Mouse (Mus musculus) kidney, adult 18-20 months (tissue): Measurements from ENCODE around the gene Rpf1.
A peak's percentile ranks its signal among the peaks of the same experiment; 100 is the strongest.

Experiments
- DNase-seq: peaks from one replicate; pipeline ENCODE4 v3.0.0; 2021

Gene Rpf1

DNA sequence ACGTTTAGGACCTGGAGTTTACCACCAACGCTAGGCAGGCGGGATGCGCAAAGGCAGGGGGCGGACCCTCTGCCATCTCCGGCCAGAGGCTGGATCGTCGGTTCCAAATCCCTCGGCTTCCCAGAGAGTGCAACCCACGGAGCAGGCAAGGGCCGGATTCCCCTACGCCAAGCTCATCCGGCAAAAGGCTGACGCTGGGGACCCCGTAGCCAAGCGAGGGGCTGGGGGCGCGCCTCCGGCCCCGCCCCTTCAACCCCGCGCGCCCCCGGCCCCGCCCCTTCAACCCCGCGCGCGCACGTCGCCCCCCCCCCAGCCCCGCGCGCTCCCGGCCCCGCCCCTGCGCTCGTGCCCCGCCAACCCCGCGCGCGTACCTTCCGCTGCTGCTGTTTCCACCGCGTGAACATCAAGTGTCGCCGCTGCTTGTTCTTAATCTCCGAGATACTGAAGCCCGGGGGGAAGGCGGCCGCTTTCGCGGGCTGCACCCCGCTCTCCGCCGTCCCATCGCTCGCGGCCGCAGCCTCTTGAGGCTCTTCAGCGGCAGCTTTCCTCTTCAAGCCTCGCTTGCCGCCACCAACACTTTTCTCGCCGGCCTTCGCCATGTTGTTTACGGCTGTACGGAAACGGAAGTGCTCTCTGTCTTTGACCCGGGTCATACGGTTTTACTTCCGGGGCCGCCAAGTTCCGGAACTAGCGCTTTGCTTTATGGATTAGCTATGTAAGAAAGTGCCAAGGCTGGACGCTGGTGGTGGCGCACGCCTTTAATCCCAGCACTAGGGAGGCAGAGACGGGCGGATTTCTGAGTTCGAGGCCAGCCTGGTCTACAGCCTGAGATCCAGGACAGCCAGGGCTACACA is at the start of gene Rpf1:
Rpf1 (minus strand) TSS at position 632 of the 854 bp plus-strand sequence.
- peak; percentile 92 for DNase-seq

GRCm38 (mm10) chr3:146570939-146571338 is 49.7 kb upstream of the Rpf1 start:
- DNase-seq, result no peak

GRCm38 (mm10) chr3:146570148-146570782 is 49.0 kb upstream of the Rpf1 start, which contains the start of gene Uox:
Gene Uox (plus strand): TSS chr3:146570426.
- no peak for DNase-seq

- DNase-seq, result no peak
These were observed 48.4 kb upstream of the Rpf1 start for GRCm38 (mm10) chr3:146569594-146569993.

- DNase-seq, result peak; percentile 26
These were observed 46.8 kb upstream of the Rpf1 start for GRCm38 (mm10) chr3:146567884-146568530.

DNA sequence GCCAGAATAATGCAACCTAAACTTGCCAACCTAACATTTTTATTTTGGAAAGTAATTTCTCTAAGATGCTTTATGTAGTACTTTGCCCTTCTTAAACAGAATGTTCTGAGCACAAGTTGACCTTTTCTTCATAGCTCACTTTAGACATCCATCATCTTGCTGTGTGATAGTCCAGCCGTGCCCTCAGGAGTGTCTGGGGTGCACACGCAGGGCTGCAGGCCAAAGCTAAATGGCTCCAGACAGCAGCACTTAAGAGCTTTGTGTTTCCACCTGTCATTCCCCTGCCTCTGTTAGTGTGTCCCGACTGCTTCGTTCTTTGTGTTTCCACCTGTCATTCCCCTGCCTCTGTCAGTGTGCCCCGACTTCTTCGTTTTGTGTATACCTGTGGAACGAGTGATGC is 46.1 kb upstream of the Rpf1 start:
- DNase-seq, result no peak

GRCm38 (mm10) chr3:146565065-146565411 is 43.8 kb upstream of the Rpf1 start:
- DNase-seq, result no peak

DNA sequence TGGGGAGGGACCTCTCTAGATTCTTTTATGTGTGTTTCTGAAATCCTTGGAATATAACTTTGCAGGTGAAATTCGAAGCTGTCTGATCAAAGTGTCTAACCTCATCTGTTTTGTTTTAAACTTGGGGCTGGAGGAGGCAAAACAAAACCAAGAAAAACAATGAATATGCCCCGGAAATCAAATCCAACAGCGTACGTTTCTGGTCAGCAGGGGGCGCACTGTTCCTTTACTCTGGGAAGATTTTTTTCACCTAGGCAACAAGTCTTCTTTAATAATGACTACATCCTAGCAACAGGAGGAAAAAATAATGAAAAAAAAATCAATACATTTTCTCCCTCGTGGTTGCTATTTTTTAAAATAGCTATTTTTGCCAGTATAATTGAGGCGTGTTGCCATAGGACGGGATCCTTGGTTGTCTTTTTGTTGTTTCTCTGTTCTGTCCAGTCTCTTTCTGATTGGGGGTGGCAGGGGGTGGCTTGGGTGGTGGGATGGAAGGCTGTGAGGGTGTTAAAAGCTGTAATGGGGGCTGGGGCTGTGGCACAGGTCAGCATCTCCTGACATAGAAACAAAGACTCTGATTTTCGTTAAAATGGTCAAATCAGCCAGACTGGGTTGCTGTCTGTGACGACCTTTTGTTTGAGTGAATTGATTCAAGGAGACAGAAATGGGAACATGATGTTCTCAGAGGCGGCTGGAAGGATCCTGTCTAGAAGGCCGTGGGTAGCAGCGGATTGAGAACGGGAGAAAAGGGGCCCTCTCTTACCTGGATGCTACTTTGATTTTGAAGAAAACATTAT is 43.2 kb upstream of the Rpf1 start:
- DNase-seq, result peak; percentile 76

DNA sequence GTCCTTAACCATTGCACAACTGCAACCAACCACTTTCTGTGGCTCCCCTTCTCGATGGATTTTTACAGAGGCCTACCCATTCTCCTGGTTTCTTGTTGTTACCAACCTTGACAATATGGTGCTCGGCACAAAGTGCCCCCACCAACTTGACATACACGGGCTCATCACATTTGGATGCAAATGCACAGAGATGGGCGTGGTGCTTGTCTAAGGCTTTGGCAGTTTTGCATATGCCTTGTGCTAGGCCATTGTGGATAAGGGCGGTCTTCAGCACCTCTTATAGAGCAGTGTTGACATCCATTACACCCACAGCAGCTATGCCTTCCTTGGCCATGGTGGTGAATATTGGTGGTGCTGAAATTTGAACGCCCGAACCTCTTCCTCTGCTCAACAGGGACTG is 41.7 kb upstream of the Rpf1 start:
- DNase-seq, result no peak

- no peak for DNase-seq
These were observed 36.3 kb upstream of the Rpf1 start for GRCm38 (mm10) chr3:146557507-146557906.

DNA sequence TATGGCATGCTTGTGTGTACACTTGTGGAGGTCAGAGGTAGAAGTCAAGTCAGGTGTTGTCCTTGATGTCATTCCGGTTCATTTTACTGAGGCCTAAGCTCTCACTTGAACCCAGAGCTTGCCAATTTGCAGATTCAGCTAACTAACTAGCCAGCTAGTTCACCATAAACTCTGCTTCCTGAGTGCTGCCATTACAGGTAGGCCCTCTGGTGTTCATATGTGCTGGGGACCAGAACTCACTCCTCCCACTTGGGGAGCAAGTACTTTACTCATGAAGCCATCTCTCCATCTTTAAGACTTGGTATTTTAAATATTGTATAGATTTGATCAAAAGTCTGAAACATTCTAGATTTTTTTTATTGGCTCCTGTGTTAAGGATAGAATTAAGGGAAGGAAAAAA is 35.3 kb upstream of the Rpf1 start:
- no peak for DNase-seq

- DNase-seq, result no peak
These were observed 33.6 kb upstream of the Rpf1 start for GRCm38 (mm10) chr3:146554816-146555215.

DNA sequence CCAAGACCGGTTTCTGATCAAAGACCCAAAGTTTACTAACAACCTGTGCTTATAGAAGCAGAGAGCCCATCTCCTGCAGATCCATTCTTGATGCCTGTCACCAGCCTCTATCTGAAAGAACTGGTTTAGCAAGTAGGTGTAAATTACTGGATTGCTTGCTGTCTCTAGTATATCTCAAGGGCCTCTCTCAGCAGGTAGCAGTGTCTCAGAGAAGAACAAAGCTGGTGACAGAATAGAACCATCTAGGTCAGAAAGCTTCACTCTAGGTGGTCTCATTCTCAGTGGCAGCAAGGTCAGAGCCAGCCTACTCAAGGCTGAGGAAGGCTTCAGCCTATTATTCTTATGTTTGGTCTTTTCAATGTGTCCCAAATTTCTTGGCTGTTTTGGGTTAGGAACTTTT is 22.4 kb upstream of the Rpf1 start:
- no peak for DNase-seq

- DNase-seq, result no peak
These were observed 19.5 kb upstream of the Rpf1 start for GRCm38 (mm10) chr3:146540521-146541273.

DNA sequence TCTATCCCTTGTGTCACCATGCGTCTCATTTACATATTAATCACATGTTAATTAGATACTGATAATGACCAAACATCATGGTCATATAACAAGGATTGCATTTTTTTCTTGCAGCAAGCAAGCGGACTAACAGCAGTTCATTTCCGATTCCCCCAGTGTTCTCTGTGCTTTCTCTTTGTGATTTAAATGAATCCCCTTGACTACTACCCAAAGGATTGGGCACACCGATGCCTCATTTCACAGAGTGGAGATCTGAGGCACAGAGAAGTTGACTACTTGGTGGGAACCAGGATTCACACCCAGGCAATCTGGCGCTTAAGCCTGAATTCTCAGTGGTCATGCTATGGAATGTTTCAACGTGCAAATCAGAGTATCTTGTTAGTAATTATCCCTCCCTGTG is 13.8 kb upstream of the Rpf1 start:
- no peak for DNase-seq

DNA sequence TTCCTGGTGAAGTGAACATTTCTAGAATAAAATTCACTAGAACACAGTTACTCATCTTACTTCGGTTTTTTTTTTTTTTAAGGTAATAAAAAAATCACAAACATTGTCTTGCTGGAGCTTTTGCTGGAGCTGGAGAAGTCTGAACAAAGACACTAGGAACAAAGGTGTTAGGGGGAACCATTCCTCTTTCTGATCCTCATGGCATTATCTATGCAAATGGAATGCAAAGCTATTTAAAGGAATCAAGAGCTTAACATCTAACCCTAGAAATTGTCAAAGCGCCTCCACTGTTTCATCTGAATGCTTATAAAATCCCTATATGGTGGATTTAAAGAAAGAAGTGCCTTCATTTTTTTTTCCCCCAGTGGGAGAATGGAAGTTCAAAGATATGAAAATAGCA is 7.1 kb upstream of the Rpf1 start:
- no peak for DNase-seq

DNA sequence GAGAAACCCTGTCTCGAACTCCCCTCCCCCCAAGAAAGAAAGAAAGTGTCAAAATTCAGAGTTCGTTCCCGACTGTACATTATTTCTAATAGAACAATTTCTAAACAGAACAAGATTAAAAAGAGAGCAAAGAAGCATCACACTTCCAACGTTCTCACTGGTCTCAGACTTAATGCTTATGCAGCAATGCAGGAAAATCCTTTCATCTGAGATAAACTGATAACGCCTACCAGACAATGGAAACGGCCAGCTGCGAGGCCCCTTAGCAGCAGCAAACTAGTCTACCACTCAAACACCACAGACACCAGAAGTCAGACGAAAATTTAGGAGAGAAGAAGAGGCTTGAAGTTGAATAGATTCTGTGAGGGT is 407 bp upstream of the Rpf1 start:
- DNase-seq, result no peak

- no peak for DNase-seq
These were observed 917 bp downstream of the Rpf1 start for GRCm38 (mm10) chr3:146520226-146520797.

GRCm38 (mm10) chr3:146506711-146507110 is 14.5 kb downstream of the Rpf1 start:
- no peak for DNase-seq

GRCm38 (mm10) chr3:146501601-146502123 is 19.6 kb downstream of the Rpf1 start:
- DNase-seq, result no peak

- DNase-seq, result no peak
These were observed 20.4 kb downstream of the Rpf1 start for GRCm38 (mm10) chr3:146500810-146501201.
